Mouse (Mus musculus) lung, postnatal 0 days (tissue): ENCODE data around the gene Phldb1. TPM values are rescaled to one million over a fixed set of nuclear protein-coding genes. Genes with fewer than 3 reads are reported as not detected.

ENCODE experiments used
- ATAC-seq: fragments of 200-750 bp; cut with Nextera tagmentation; 2 replicates; pipeline ENCODE4 v1.8.0; 2017; ENCODE audit warnings: moderate library complexity
- DNase-seq: peaks from one replicate; pipeline ENCODE4 v3.0.0-alpha.2; 2016; ENCODE audit warnings: low spot score
- H3K27ac ChIP-seq: fragments of 300-500 bp; sonication (generic); 2 replicates; pipeline ENCODE4 v1.5.1; 2014; ENCODE audit warnings: antibody characterized with exemption, mild to moderate bottlenecking, low read length, mixed read lengths
- H3K27me3 ChIP-seq: fragments of 300-500 bp; sonication (generic); replicated peaks from 2 replicates; pipeline ENCODE4 v1.6.1; 2014; ENCODE audit warnings: low read length, mixed read lengths; ENCODE audit not compliant: insufficient read depth
- H3K36me3 ChIP-seq: fragments of 300-500 bp; sonication (generic); 2 replicates; pipeline ENCODE4 v1.6.1; 2014; ENCODE audit warnings: low read length, mixed read lengths; ENCODE audit not compliant: insufficient read depth
- H3K4me1 ChIP-seq: fragments of 300-500 bp; sonication (generic); 2 replicates; pipeline ENCODE4 v1.6.1; 2014; ENCODE audit warnings: antibody characterized with exemption, low read depth, low read length, mixed read lengths; ENCODE audit not compliant: insufficient read depth
- H3K4me2 ChIP-seq: fragments of 300-500 bp; sonication (generic); replicated peaks from 2 replicates; pipeline ENCODE4 v1.6.1; 2014; ENCODE audit warnings: low read depth, mild to moderate bottlenecking, low read length, moderate library complexity, mixed read lengths
- H3K4me3 ChIP-seq: fragments of 300-500 bp; sonication (generic); 2 replicates; pipeline ENCODE4 v1.5.1; 2014; ENCODE audit warnings: low read depth, low read length
- H3K9ac ChIP-seq: fragments of 300-500 bp; sonication (generic); replicated peaks from 2 replicates; pipeline ENCODE4 v1.6.1; 2014; ENCODE audit warnings: low read depth, mild to moderate bottlenecking
- H3K9me3 ChIP-seq: fragments of 300-500 bp; sonication (generic); 2 replicates; pipeline ENCODE4 v1.6.1; 2016; ENCODE audit warnings: low read length, mixed read lengths
- CTCF ChIP-seq: IDR thresholded peaks from 2 replicates; pipeline ENCODE4 v1.5.1; 2016; ENCODE audit warnings: antibody characterized with exemption, mild to moderate bottlenecking
- EP300 ChIP-seq: IDR thresholded peaks from 2 replicates; pipeline ENCODE4 v1.6.1; 2016; ENCODE audit warnings: antibody characterized with exemption, mild to moderate bottlenecking, control low read depth
- WGBS: fragments of 180-500 bp; shearing (Covaris S2); extraction: QIAGEN DNeasy Blood & Tissue Kit; methylation state at CpG from one replicate; pipeline ENCODE4 v1.1.7; 2014; 5-methylcytosine and 5-hydroxymethylcytosine counted together
- polyA plus RNA-seq: library from polyadenylated mRNA; unstranded; fragments of >200 nt; fragmentation: Nextera tagmentation; extraction: Ambion mirVana; gene quantifications from 2 replicates; pipeline ENCODE4 v1.2.1, GENCODE M21; 2015

The Phldb1 gene
- polyA plus RNA-seq, 1 experiment from 2014 or later = 21.3 TPM

DNA sequence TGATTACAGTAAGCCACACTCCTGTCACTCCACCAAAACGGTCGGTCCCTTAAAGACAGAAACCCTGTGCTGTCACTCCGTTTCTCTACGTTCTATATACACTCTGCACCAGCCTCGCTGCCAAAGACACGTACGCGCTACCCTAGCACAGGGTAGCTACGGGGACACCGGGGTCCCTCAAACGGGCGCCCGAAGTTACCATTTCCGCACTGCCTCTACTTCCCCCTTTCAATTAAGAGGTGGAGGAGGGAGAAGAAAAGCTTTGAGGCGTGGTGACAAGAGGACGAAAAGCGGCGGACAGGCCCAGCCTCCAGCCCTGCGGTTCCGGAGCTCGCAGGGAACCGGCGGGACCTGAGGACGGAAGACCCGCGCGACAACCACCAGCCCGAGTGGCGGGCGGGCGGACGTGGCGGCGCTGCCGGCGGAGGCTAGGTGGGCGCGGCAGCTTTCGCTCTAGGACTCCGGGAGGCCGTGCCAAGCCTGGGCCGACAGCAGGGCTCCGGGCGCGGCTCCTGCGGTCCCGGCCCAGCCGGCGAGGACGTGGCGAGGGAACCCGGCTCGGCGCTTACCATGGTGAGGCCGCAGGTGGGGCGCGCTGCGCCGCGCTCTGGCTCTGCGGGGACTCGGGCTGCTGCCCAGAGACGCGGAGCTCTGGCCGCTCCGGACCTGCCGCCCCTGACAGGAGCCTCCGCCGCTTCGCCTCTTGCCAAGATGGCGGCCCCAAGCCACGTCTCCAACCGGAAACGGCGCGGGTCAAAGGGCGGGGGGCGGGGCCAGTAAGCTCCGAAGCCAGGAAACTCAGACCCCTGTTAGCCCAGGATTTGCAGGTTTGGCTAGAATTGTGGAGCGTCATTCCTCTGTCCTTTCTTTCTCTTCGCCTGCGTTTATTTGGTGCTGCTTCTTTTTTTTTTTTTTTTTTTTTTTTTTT, 32.4 kb upstream of the Phldb1 start, which contains the start of the genes Arcn1 and Ift46:
Gene Arcn1 (minus strand): TSS at position 745 of the 928 bp plus-strand sequence.
Gene Ift46 (plus strand): TSS at position 808 of the 928 bp plus-strand sequence.
- Histone ChIP-seq H3K4me3 (peak within 1 kb of the TSS; percentile 99), H3K36me3 (no peaks in the 10 kb centered on the region), H3K27me3 (no peaks in the 10 kb centered on the region), H3K9me3 (no peaks in the 10 kb centered on the region), H3K9ac (peak within 1 kb of the TSS; percentile 98), H3K27ac (peak within 1 kb of the TSS; percentile 99), H3K4me1 (peaks cover 3% of the 10 kb centered on the region; the same call in 1 of the 2 replicates), H3K4me2 (peak within 1 kb of the TSS; percentile 76)
- DNase-seq (peak; percentile 94), ATAC-seq (peak; percentile 94)
- WGBS = under 1% methylated on average over 63 of the region's 82 CpGs
- TF ChIP-seq CTCF = no peak
- no peak for TF ChIP-seq EP300

DNA sequence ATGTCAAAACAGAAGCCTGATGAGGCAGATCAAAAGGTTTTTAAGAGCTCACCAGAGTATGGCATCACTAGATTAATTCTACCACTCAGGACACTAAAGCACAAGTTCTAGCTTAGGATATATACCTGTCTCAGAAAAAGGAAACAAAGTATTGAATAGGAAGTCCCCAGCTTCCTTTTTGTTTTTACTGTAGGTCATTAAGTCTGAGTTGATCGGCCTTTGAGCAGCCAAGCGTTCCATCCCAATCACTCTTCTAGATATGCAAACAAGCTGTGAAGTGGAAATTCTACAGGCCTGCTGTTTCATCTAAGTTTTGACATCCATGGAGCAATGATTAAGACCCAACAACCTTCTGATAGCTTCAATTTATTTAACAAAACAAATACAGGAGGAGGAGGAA, 25.9 kb upstream of the Phldb1 start:
- 43% methylated on average over 2 of the region's 2 CpGs for WGBS
- H3K36me3 ChIP-seq = 0 out of 2 replicates have a peak, but pooled peaks cover 6% of the 10 kb centered on the region
- no peak for ATAC-seq
- DNase-seq = no peak
- no peak overlapping the region for H3K9ac ChIP-seq
- peaks cover 2% of the 10 kb centered on the region; the same call in 1 of the 2 replicates for H3K4me1 ChIP-seq
- no peak overlapping the region for H3K4me2 ChIP-seq
- H3K9me3 ChIP-seq = no peaks in the 10 kb centered on the region
- no peak overlapping the region for H3K4me3 ChIP-seq
- H3K27ac ChIP-seq = no peak overlapping the region
- H3K27me3 ChIP-seq = no peaks in the 10 kb centered on the region
- TF ChIP-seq EP300 = no peak
- TF ChIP-seq CTCF = no peak

DNA sequence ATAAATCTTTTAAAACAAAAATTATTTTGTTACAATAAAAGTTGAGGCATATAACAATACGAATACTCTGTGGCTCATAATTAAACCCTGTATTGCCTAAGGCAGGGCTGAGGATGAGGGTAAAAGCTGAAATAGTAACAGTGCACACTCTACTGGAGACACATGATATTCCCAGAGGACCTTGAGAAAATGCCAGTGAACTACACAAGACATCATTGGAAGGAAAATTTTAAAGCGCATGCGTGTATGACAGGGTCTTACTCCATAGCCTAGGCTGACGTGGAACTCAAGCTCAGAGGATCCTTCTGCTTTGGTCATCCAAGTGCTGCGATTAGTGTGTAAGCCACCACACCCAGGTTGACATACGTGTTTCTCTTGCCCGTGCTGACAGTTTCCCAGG, 13.5 kb upstream of the Phldb1 start:
- Histone ChIP-seq H3K27ac (no peak overlapping the region), H3K9me3 (no peaks in the 10 kb centered on the region), H3K27me3 (no peaks in the 10 kb centered on the region), H3K36me3 (peaks cover 54% of the 10 kb centered on the region), H3K9ac (no peak overlapping the region), H3K4me3 (no peak overlapping the region), H3K4me1 (no peaks in the 10 kb centered on the region), H3K4me2 (no peak overlapping the region)
- no peak for DNase-seq
- TF ChIP-seq CTCF (peak; percentile 39), EP300 (no peak)
- 93% methylated on average over 7 of the region's 7 CpGs for WGBS
- ATAC-seq = no peak

DNA sequence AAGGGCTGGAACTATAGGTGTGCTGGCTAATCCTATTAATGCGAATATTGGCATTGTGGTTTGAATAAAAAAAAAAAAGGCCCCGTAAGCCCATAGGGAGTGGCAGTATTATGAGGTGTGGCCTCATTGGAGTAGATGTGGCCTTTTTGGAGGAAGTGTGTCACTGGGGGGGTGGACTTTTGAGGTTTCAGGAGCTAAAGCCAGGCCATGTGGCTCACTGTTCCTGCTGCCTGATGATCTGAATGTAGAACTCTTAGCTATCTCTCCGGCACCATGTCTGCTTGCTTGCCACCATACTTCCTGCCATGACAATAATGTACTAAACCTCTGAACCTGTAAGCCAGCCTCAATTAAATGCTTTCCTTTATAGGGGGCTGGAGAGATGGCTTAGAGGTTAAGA, 12.3 kb upstream of the Phldb1 start:
- TF ChIP-seq EP300 = no peak
- no peak for TF ChIP-seq CTCF
- H3K4me1 ChIP-seq = no peaks in the 10 kb centered on the region
- ATAC-seq (no peak), DNase-seq (no peak)
- no peak overlapping the region for H3K4me3 ChIP-seq
- no peak overlapping the region for H3K9ac ChIP-seq
- no peaks in the 10 kb centered on the region for H3K9me3 ChIP-seq
- H3K4me2 ChIP-seq = no peak overlapping the region
- no peaks in the 10 kb centered on the region for H3K27me3 ChIP-seq
- WGBS = 95% methylated on average over 3 of the region's 3 CpGs
- no peak overlapping the region for H3K27ac ChIP-seq
- H3K36me3 ChIP-seq = peaks cover 46% of the 10 kb centered on the region

DNA sequence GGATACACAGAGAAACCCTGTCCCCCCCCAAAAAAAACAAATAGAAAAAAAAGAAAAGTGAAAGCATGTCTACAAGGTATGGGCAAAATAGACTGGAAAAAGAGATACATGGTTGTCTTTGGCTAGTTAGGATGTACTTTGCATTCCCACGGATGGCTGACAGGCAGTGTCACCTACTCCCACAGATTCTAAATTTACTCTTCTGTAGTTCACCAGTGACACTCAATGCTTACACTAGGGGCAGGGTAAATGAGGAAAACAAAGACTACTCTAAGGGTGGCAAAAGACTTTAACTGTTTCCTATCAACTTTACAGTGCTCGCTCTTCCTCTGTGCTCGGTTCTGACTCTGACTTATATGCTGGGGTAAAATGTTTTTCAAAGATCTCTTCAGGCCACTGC, 11.7 kb upstream of the Phldb1 start:
- Histone ChIP-seq H3K9me3 (no peaks in the 10 kb centered on the region), H3K4me2 (no peak overlapping the region), H3K4me1 (no peaks in the 10 kb centered on the region), H3K27me3 (no peaks in the 10 kb centered on the region), H3K36me3 (peaks cover 42% of the 10 kb centered on the region), H3K4me3 (no peak overlapping the region), H3K9ac (no peak overlapping the region), H3K27ac (no peak overlapping the region)
- TF ChIP-seq EP300 (no peak), CTCF (no peak)
- 90% methylated on average over 3 of the region's 3 CpGs for WGBS
- ATAC-seq (no peak), DNase-seq (no peak)

DNA sequence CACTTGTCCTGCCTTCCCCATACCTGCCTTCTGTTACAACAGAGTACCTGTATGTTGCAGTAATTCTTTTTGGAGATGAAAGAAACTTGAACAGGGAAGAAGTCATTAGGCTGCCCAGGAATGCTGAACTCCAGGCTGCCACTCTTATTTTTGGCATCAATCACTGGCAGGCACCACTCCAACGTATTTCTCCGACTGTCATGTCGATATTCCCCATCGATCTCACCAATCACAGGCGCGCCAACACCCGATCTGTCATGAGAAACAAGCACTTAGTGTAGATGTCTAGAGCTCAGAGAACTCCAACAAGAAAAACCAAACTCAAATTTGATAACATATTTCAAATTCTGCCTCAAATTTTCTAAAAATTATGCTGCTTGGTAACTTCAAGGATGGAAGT, 10.4 kb upstream of the Phldb1 start:
- Histone ChIP-seq H3K4me2 (no peak overlapping the region), H3K4me1 (no peaks in the 10 kb centered on the region), H3K4me3 (no peak overlapping the region), H3K27me3 (no peaks in the 10 kb centered on the region), H3K9ac (no peak overlapping the region), H3K9me3 (no peaks in the 10 kb centered on the region), H3K27ac (no peak overlapping the region), H3K36me3 (peaks cover 42% of the 10 kb centered on the region)
- 92% methylated on average over 7 of the region's 7 CpGs for WGBS
- no peak for TF ChIP-seq CTCF
- no peak for TF ChIP-seq EP300
- ATAC-seq = no peak
- DNase-seq = no peak
